Mouse (Mus musculus) v-Abl transformed pro-B cells (cell line): ENCODE results near the gene Zc3h4.

Experiments used
- in situ Hi-C, 2 experiments: fragments of 400-800 bp; cut with MboI; formaldehyde crosslinking; loops; one replicate each; pipeline ENCODE4 v1.15.1; 2025; ENCODE audit not compliant: unreplicated experiment in 2 of 2

Gene Zc3h4

DNA sequence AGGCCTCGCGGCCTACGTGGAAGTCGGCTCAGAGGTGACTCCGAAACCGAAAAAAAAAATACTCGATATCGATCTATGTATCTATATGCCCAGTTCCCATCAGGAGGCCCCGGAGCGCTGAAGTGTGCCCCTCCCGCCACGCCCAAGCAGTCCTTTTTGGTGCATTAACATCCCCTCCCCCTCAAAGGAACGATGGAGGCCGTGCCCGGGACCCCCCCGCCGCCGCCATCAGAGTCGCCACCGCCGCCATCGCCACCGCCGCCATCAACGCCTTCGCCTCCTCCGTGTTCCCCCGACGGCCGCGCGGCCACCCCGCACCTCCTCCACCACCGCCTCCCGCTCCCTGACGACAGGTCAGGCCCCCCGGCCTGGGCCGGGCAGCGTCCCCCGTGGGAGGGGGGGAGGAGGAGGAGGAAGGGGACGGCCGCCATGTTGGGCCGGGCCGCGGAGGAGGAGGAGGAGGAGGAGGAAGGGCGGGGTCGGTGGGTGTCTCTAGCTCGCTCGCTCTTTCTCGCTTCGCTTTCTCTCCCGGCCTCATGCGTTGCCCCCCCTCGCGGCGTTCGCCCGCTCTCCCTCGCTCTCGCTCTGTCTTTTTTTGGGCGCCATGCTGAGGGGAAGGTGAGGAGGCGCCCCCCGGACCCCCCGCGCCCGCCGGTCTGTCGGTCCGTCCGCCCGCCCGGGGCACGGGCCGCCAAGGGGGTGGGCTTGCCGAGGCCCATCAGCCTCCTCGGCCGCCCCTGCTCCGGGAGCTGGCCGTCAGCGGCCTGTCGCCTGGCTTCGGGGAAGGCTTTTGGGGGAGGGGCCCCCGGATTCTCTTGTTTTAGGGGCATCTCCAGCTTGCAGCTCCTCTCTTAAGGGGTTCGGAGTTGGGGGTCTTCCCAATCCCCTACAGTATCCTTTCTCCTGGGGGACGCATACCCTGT, at the start of gene Zc3h4:
Gene Zc3h4, plus strand, starts transcription at position 222 of the 923 bp plus-strand sequence.
- in situ Hi-C loops, result loop anchor here in 1 of 2 experiments (5.0 to 10.0 kb wide), 2 partner anchors 326 to 444 kb away; partner anchors contain the start of gene Prkd2

DNA sequence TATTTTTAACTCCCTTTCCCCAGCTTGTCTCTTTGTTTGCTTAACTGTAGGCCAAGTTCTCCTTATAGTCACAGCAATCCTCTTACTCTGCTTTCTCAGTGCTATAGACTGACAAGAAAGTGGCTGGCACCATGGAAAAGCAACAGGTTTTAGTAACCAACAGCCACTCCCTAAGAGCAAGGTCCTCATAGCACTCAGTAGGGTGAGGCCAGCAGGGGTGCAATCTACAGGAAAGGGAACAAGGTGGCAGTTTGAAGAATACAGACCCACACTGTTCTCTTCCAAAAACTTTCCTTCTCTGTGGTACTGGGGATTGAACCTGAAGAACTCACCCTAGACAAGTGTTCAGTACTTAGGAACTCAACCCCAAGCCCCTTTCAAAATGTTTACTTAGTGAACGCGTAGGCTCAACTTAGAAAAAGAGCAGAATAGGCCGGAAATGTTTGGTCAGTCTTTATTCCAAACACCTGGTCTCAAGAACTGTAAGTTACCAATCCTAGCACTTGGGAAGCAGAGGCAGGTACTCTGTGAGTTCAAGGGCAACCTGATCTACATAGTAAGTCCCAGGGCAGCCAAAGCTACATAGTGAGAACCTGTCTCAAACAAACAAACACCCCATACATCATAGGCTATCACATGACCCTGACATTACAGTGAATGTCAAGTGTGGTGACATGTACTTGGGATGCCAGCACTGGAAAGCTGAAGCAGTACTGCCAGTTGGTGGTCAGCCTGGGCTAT, 44.7 kb upstream of the Zc3h4 start:
- in situ Hi-C loops, result no loop called here

DNA sequence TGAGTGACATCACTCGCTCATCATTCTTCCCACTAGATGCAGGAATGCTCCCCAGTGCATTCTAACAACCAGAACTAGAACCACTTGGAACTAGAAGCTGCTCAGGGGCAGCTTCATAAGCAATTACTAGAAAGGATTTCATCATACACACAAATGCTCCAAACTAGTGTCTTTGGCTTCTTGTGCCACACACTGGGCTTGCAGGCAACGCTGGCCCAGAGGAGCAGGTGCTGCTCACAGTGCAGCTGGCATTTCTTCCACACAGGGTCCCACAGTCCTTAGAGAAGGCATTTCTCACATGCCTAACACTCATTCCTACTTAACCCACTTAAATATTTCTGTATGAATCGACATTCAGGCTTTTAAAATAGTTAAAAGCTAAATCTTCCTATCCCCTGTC, 43.1 kb upstream of the Zc3h4 start:
- in situ Hi-C loops, result no loop called here

DNA sequence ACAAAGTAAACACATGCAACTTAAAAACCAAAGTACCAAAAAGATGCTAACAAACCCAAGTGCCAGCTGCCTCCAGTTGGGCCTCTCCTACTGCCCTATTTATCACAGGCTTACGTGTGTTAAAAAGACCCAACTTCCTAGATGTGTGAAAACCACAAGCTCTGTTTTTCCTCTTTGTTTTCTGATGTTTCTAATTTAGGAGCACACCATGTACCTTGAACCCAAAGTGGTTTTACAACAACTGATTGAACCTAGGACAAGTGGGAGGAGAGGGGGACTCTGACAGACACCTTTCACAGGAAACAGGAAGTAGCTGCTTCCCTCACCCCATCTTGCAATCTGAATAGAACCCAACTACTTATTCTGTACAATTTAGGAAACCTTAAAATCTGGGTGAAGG, 36.4 kb upstream of the Zc3h4 start:
- in situ Hi-C loops, result no loop called here

DNA sequence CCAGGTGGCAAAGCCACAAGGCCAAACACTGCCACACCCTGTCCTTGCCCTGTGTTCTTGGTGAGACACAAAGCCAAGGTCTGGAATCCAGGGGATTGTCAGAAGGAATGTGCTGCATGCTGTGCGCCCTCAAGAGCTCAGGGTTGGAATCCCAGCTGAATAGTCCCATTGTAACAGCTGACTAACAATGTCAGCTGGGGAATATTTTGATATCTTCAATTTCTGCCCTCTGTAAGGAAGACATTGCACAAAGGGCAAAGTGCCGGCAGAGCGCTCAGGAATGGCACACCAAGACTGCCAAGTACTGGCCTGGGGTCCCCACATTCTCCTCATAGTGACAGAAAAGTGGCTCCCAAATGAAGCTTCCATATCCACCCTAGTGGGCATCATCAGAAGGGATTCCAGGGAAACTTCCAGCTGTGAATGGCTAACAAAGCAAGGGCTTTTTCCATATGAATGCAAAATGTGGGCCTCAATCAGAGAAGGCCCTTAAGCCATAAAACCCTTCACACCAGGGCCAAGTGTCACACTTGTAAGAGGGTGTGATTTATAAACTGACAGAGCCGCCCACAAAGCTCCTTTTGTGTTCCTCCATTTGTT, 35.7 kb upstream of the Zc3h4 start:
- in situ Hi-C loops, result loop anchor here (5.0 kb wide), 2 partner anchors 33 to 38 kb away; no protein-coding TSS in a partner anchor

DNA sequence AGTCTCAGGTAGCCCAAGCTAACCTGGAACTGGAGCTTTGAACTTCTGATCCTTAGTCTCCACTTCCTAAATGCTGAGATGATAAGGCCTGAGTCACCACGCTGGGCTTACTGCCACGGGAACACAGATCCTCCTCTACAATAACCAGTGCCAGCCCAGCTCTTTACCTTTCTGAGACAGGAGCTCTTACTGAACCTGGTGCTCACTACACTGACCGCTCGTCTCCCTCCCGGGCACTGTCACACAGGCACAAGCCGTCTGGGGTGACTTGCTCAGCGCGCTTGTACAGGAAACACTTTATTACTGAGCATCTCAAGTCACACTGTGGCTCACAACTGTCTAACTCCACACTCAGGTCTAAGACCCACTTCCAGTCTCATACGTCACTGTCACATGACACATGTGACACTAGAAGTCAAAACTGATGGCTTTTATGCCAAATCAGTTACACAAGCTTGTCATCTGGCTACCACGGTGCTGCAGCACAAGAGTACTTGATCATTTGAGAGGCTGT, 34.5 kb upstream of the Zc3h4 start:
- in situ Hi-C loops, result loop anchor here (5.0 kb wide), 2 partner anchors 34 to 39 kb away; no protein-coding TSS in a partner anchor

DNA sequence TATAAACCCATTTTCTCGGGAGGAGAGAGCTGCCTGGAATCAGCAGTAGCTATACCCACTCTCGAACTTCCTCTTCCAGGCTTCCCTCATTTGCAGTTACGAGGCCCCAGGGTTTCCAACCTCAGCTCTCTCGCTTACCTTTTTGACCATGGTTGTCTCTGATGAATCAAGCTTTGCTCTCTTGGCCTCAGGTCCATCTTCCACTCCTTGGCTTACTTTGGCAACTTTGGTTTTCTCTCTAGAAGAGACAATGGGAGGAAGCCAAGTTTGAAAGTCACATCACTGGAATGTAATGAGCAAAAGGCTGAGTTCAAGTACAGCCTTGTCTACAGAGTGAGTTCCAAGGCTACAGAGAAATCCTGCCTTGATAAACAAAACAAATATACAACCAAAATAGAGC, 34.0 kb upstream of the Zc3h4 start:
- in situ Hi-C loops, result loop anchor here (5.0 kb wide), 2 partner anchors 34 to 39 kb away; no protein-coding TSS in a partner anchor

DNA sequence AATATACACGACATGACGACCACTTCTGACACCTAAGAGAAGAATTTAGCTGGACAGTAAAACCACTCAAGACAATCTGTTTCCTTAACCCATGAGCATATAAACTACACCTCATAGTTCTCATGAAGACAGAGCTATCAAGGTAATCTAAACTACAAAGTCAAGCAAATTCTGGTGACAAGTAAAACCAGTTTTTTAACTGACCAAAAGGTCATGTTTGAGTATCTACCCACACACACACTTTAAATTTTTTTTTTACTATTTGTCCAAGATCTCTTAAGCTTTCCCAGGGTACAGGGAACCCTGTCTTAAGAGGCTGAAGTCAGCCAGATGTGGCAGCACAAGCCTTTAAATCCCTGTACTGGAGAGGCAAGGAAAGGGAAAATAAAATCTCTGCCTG, 31.9 kb upstream of the Zc3h4 start:
- in situ Hi-C loops, result loop anchor here (5.0 kb wide), 2 partner anchors 37 to 42 kb away; no protein-coding TSS in a partner anchor

DNA sequence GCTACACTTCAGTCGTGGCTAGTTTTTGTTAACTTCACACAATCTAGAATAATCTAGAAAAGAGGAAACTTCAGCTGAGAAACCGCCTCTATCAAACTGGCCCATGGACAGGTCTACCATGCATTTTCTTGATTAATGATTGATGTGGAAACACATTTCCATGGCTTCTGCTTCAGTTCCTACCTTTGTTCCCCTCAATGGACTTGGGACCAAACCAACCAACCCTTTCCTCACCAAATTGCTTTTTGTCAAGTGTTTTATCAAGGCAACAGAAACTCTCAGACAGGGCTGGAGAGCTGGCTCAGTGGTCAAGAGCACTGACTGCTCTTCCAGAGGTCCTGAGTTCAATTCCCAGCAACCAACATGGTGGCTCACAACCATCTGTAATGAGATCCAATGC, 30.1 kb upstream of the Zc3h4 start:
- in situ Hi-C loops, result loop anchor here (5.0 to 10.0 kb wide), 4 partner anchors 78 to 178 kb away; no protein-coding TSS in a partner anchor

DNA sequence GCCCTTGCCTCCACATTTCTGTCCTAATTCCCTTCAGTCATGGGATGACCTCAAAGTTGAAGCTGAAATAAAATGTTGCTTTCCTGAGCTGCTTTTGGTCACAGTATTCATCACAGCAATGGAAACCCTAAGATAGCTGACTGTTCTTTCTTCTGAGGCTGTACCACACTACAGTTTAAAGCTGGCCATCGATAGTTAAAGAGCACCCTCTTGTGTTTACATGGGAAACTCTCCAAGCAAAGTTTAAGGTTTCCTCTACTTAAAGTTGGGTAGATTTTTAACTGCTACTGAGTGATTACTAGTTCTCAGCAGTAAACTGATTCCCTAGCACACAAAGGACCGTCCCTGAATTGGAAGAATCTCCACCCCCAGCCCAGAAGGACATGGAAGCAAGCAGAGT, 27.0 kb upstream of the Zc3h4 start:
- in situ Hi-C loops, result loop anchor here (5.0 to 10.0 kb wide), 4 partner anchors 81 to 181 kb away; no protein-coding TSS in a partner anchor

DNA sequence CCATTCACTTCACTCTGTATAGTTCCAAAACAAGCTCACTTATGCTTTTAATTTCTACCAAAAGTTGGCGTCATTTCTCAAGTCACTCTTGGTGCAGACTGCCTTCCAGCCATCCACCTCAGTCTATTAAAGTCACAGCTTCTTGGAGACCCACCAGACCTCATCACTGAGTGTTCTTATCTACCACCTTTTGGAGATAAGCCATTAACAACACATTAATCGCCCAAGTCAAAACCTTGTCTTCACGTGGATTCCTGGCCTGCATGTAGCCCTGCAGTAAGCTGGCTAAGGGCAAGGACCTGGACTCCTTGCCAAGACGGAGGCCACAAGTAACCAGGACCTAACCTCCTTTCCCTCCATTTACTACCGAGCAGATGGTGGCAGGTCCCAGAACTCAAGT, 25.7 kb upstream of the Zc3h4 start:
- in situ Hi-C loops, result loop anchor here (5.0 to 10.0 kb wide), 4 partner anchors 83 to 183 kb away; no protein-coding TSS in a partner anchor

DNA sequence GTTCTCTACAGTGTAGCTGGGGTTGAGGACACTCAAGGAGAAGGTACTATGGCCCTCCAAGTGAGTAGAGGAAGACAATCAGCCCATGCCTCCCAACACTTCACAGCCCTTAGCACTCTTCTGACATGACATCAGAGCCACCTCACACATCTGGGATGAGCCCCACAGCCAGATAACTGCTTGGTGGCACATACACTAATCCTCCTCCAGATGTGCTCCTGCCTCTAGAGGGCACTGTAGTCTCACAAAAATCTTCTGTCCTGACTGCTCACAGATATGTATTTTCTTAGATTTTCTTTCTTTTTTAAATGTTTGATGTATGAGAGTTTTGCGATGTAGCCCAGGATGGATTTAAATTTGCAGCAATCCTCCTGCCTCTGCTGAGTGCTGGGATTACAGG, 24.2 kb upstream of the Zc3h4 start:
- in situ Hi-C loops, result loop anchor here in 1 of 2 experiments (10.0 kb wide), 2 partner anchors 88 to 182 kb away; no protein-coding TSS in a partner anchor

DNA sequence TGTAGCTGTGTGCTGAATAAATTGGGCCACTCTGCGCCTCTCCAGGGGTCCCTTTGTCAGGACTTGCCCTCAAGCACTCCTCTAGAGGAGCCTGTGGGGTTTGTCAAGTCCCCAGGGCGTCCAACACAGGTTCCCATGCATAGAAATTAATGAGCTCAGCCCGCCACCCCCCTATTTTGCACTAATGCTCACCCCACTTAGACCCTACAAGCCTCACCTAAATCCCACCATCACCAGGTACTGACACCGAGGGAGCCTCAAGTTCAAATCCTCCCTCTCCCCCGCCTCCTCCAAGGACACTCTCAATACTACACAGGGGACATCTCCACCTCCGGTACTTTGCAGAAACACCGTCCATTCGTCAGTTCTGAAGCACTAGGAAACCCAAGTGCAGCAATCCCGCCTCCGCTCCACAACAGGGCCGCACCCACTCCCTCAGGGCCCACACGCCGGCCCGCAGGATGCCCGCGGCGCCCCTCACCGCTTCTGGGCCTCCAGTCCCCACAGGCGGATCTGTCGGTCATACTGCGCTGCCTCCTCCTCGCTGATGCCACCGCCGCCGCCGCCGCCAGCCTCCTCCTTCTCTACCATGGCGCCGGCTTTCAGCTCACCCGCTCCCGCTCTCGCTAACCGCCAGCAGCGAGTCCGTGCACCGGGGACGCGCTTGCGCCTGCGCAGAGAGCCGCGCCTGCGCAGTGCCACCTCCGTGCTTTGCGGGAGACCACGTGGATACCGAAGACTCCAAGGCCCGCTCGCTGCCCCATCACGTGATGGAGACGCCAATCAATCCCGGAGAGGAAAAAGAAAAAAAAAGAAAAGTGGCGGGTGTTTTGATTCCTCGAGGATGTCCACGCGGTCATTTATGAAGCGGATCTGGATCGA, 13.3 kb upstream of the Zc3h4 start, which contains the start of gene Sae1:
Gene Sae1, minus strand, starts transcription at position 647 of the 882 bp plus-strand sequence.
- in situ Hi-C loops, result loop anchor here (5.0 to 10.0 kb wide), 2 partner anchors 230 to 237 kb away; no protein-coding TSS in a partner anchor

DNA sequence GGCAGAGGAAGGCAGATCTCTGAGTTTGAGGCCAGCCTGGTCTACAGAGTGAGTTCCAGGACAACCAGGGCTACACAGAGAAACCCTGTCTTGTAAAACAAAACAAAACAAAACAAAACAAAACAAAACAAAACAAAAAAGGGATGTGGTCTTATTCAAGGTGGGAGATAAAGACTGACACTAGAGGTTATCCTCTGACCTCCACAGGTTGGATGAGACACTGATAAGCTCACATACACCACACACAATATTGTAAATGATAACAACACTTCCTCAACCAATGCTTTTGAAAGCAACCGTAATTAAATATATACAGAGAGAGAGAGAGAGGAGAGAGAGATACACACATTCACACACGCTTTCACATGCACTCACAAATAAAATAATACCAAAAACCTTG, 10.8 kb upstream of the Zc3h4 start:
- in situ Hi-C loops, result loop anchor here (5.0 to 10.0 kb wide), 2 partner anchors 227 to 235 kb away; no protein-coding TSS in a partner anchor

DNA sequence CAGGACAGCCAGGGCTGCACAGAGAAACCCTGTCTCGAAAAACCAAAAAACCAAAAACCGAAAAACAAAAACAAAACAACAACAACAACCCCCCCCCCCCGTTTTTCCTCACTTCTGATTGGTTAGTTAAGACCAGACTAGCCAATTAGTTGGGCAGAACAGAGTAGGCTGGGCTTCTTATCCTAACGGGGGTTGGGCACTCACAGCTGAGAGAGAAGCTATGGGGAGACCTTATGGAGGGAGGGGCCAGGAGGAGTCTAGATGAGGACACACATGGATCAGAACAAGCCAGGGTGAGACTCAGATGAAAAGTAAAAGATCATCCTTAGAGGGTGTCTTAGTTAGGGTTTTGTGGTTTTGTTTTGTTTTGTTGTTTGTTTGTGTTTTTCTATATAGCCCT, 7.8 kb upstream of the Zc3h4 start:
- in situ Hi-C loops, result no loop called here

DNA sequence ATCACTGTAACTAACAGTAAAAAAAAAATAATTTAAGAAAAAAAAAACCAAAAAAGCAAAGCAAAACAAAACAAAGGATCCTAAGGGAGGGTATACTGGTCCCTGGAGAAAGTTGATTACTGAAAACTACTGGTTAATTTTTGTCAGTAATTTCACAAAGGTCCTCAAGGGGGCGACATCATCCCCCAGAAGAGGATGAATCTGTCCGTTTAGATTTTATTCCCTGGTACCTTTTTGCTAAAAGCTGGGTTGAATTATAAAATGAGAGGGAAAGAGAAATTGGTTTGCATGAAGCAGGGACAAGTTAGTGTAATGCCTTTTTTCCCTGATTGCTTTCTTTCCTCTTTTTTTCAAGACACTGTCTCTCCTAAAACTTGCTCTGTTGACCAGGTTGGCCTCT, 4.8 kb upstream of the Zc3h4 start:
- in situ Hi-C loops, result loop anchor here (5.0 kb wide), 2 partner anchors 36 to 66 kb away; no protein-coding TSS in a partner anchor

DNA sequence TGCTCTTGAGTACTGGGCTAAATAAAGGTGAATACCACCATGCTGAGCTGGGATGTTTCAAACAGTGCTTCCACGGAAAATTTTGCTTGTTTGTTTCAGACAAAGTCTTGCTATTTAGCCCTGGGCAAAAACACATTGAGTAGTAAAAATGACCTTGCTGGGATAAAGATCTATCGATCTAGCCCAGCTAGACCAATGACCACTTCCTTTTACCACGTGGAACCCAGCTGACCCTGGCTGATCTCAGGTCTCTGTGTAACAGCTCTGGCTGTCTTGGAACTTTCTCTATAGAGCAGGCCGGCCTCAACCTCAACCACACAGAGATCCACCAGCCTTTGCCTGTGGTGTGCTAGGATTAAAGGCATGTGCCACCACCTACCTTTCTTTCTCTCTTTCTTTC, 3.2 kb upstream of the Zc3h4 start:
- in situ Hi-C loops, result loop anchor here (5.0 kb wide), 2 partner anchors 35 to 65 kb away; no protein-coding TSS in a partner anchor

DNA sequence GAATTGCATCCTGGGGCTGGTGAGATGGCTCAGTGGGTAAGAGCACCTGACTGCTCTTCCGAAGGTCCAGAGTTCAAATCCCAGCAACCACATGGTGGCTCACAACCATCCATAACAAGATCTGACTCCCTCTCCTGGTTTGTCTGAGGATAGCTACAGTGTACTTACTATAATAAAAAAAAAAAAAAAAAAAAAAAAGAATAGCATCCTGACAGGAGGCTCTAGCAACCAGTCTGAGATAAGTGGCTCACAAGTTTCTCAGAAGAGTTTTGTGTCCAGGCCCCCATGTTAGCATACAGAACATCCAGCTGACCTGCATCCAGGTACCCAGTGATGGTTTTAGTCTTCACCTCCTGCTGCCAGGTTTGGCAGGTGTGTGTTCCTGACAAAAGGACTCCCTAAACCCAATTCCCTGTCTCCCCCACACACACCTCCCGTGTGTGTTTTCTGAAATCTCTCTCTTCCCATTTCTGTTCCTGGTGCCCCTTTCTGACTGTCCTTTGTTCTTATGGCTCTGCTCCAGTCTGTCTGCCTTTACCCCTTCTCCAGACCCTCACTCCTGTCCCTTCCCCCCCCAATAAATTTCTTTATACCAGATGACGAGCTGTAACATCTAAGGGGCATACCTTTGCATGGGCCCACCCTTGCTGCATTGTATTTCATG, 2.2 kb upstream of the Zc3h4 start:
- in situ Hi-C loops, result loop anchor here (5.0 kb wide), 2 partner anchors 34 to 64 kb away; no protein-coding TSS in a partner anchor
